In genomic region chr12:99096930-99097617, GRCm38 (mm10) we compare ENCODE assay signal across 7 mouse cellular contexts.
A peak's percentile ranks its signal among the peaks of the same experiment; 100 is the strongest.
DNase-seq lines count a peak whose midpoint lies in the region; ATAC-seq and TF ChIP-seq lines count a peak whose summit lies in the region.

No protein-coding gene starts in this region.

- H3K4me3 ChIP-seq in embryonic facial prominence, embryonic 11.5 days (ENCODE audit: low read depth, low read length) = no peak overlapping the region
- H3K4me3 ChIP-seq in kidney, adult 2 months (ENCODE audit: insufficient read depth, low read depth, low read length) = no peak overlapping the region
- no peak overlapping the region for H3K4me3 ChIP-seq in limb, embryonic 11.5 days (ENCODE audit: low read depth, low read length)
- H3K4me3 ChIP-seq in midbrain, embryonic 15.5 days = no peak overlapping the region

- ATAC-seq in embryonic facial prominence, embryonic 11.5 days (replicated peaks; ENCODE audit: insufficient number of reproducible peaks, low FRiP score, low TSS enrichment, low read depth) = peak; percentile 52
- ATAC-seq in limb, embryonic 11.5 days (ENCODE audit: insufficient number of reproducible peaks, low FRiP score, low TSS enrichment, low read depth) = 0 out of 2 replicates have a peak, but pooled peaks have one; percentile 31
- ATAC-seq in midbrain, embryonic 15.5 days (replicated peaks) = peak; percentile 75

- TF ChIP-seq POLR2A in kidney, adult 2 months (IDR thresholded peaks at IDR 0.05; ENCODE audit: low read depth, low read length) = no peak

- H3K36me3 ChIP-seq in embryonic facial prominence, embryonic 11.5 days (replicated peaks; ENCODE audit: control insufficient read depth, insufficient read depth, low read depth, low read length) = no peaks in the 10 kb centered on the region
- no peaks in the 10 kb centered on the region for H3K36me3 ChIP-seq in kidney, adult 2 months (ENCODE audit: control insufficient read depth, insufficient read depth, low read length)
- H3K36me3 ChIP-seq in limb, embryonic 11.5 days (ENCODE audit: control insufficient read depth, insufficient read depth, low read length) = no peaks in the 10 kb centered on the region
- no peaks in the 10 kb centered on the region for H3K36me3 ChIP-seq in midbrain, embryonic 15.5 days (replicated peaks)

- peak; percentile 84 for DNase-seq in adrenal gland, postnatal 25 days
- DNase-seq in embryonic facial prominence, embryonic 11.5 days (ENCODE audit: low spot score) = peak; percentile 94
- DNase-seq in heart, adult 18-20 months = peak; percentile 85 to 94
- DNase-seq in kidney, adult 2 months = peak; percentile 88
- DNase-seq in limb, embryonic 11.5 days (ENCODE audit: low spot score) = peak; percentile 93
- peak; percentile 55 to 76 for DNase-seq in spleen, postnatal 10 days (ENCODE audit: low spot score in 2 of 2)

- no peak overlapping the region for H3K4me2 ChIP-seq in embryonic facial prominence, embryonic 11.5 days (ENCODE audit: low read depth, low read length)
- H3K4me2 ChIP-seq in limb, embryonic 11.5 days (ENCODE audit: low read depth, severe bottlenecking) = no peak overlapping the region
- no peak overlapping the region for H3K4me2 ChIP-seq in midbrain, embryonic 15.5 days

- H3K27ac ChIP-seq in embryonic facial prominence, embryonic 11.5 days (replicated peaks; ENCODE audit: low read depth, low read length) = no peak overlapping the region
- no peak overlapping the region; the same call in 1 of the 2 replicates for H3K27ac ChIP-seq in kidney, adult 2 months (ENCODE audit: insufficient read depth, low read depth, low read length)
- H3K27ac ChIP-seq in limb, embryonic 11.5 days (replicated peaks; ENCODE audit: low read depth, low read length) = no peak overlapping the region
- no peak overlapping the region for H3K27ac ChIP-seq in midbrain, embryonic 15.5 days

- H3K9me3 ChIP-seq in embryonic facial prominence, embryonic 11.5 days (replicated peaks; ENCODE audit: control insufficient read depth, low read length) = no peaks in the 10 kb centered on the region
- no peaks in the 10 kb centered on the region for H3K9me3 ChIP-seq in limb, embryonic 11.5 days (ENCODE audit: control insufficient read depth, low read length)
- H3K9me3 ChIP-seq in midbrain, embryonic 15.5 days = no peaks in the 10 kb centered on the region

- H3K27me3 ChIP-seq in embryonic facial prominence, embryonic 11.5 days (ENCODE audit: control insufficient read depth, insufficient read depth, low read length) = no peaks in the 10 kb centered on the region
- no peaks in the 10 kb centered on the region for H3K27me3 ChIP-seq in kidney, adult 2 months (replicated peaks; ENCODE audit: control insufficient read depth, insufficient read depth, low read length)
- no peaks in the 10 kb centered on the region for H3K27me3 ChIP-seq in limb, embryonic 11.5 days (ENCODE audit: control insufficient read depth, insufficient read depth, low read length)
- 0 out of 2 replicates have a peak, but pooled peaks cover 2% of the 10 kb centered on the region for H3K27me3 ChIP-seq in midbrain, embryonic 15.5 days (replicated peaks)

- no peaks in the 10 kb centered on the region for H3K4me1 ChIP-seq in embryonic facial prominence, embryonic 11.5 days (ENCODE audit: control insufficient read depth, insufficient read depth, low read length)
- no peaks in the 10 kb centered on the region for H3K4me1 ChIP-seq in kidney, adult 2 months (ENCODE audit: control insufficient read depth, insufficient read depth, low read length)
- no peaks in the 10 kb centered on the region for H3K4me1 ChIP-seq in limb, embryonic 11.5 days (ENCODE audit: control insufficient read depth, insufficient read depth, low read length)
- no peaks in the 10 kb centered on the region; the same call in 1 of the 2 replicates for H3K4me1 ChIP-seq in midbrain, embryonic 15.5 days

- whole genome bisulfite sequencing in embryonic facial prominence, embryonic 11.5 days = 35% methylated on average over 14 of the region's 14 CpGs
- WGBS in kidney, adult 2 months = 20% methylated on average over 14 of the region's 14 CpGs
- WGBS in limb, embryonic 11.5 days = 37% methylated on average over 14 of the region's 14 CpGs
- 34% methylated on average over 14 of the region's 14 CpGs for WGBS in midbrain, embryonic 15.5 days

- peak; percentile 86 for TF ChIP-seq CTCF in kidney, adult 2 months (conservative IDR thresholded peaks at IDR 0.05; ENCODE audit: insufficient read depth, insufficient read length, low read depth, low read length)

- no peak overlapping the region for H3K9ac ChIP-seq in embryonic facial prominence, embryonic 11.5 days (replicated peaks; ENCODE audit: low read length)
- H3K9ac ChIP-seq in limb, embryonic 11.5 days (ENCODE audit: low read length) = no peak overlapping the region
- no peak overlapping the region for H3K9ac ChIP-seq in midbrain, embryonic 15.5 days
